Mouse (Mus musculus): ENCODE results near the gene 4921539E11Rik.
A peak's percentile ranks its signal among the peaks of the same experiment; 100 is the strongest.

DNA sequence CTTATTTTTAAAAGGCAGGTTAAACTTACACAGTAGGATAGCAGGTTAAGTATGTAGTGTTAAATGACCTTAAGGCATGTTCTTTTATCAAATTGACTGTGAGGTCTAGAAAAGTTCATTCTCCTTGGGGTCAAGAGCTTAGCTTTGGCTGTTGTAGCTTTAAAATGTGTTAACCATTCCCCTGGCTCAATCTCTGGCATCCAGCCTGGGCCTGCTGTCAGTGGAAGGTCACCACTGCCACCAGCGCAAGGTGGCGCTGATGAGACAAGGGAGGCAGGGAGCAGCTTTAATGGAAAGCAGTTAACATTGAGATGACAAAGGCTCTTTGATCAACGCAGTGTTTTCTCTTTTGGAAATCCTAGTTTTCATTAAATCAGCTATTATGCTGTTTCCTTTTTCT, 36.3 kb upstream of the 4921539E11Rik start:
- peak; percentile 93 for TF ChIP-seq CTCF (conservative IDR thresholded peaks at IDR 0.05; ENCODE audit: insufficient read depth, insufficient read length, low read depth, low read length)
- no peak for TF ChIP-seq POLR2A (IDR thresholded peaks at IDR 0.05; ENCODE audit: low read depth, low read length)

Measured in kidney, adult 2 months (tissue).